Mouse (Mus musculus): Measurements from ENCODE around the gene Ccdc97. TPM values are rescaled to one million over a fixed set of nuclear protein-coding genes. Genes with fewer than 3 reads are reported as not detected.
A peak's percentile ranks its signal among the peaks of the same experiment; 100 is the strongest.

The Ccdc97 gene
- polyA plus RNA-seq, 1 experiment from 2014 or later: 16.9 TPM

DNA sequence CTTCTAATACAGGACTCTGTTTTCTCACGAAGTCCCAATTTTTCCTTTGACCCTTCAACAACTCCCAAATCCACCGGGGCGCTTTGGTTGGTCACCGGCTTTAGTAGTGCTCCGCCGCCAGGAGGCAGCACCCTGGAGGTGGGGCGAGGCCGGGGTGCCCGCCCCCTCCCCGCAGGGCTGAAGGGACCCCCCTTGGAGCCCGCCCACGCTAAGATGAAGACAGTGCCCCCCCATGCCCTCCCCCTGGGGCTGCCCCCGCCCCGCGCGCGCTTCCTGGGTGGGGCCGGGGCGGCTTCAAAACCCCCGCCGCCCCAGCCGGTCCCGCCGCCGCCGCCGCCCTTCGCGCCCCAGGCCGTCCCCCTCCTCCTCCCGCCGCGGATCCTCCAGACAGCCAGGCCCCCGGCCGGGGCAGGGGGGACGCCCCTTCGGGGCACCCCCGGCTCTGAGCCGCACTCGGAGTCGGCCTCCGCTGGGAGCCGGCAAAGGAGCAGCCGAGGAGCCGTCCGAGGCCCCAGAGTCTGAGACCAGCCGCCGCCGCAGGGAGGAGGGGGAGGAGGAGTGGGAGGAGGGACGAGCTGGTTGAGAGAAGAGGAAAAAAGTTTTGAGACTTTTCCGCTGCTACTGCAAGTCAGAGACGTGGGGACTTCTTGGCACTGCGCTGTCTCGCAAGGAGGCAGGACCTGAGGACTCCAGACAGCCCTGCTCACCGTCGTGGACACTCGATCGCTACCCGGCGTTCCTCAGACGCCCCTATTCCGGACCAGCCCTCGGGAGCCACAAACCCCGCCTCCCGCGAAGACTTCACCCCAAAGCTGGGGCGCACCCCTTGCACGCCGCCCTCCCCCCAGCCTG is 32.0 kb downstream of the Ccdc97 start, which contains the start of gene Tgfb1:
Tgfb1 (plus strand) TSS at position 323 of the 852 bp plus-strand sequence.
- Histone ChIP-seq H3K4me2 (peak within 1 kb of the TSS; percentile 97), H3K4me1 (peaks cover 34% of the 10 kb centered on the region), H3K4me3 (replicated peaks) (peak within 1 kb of the TSS; percentile 73), H3K27me3 (replicated peaks) (peaks cover 6% of the 10 kb centered on the region; the same call in 1 of the 2 replicates), H3K36me3 (no peaks in the 10 kb centered on the region), H3K27ac (peak within 1 kb of the TSS; percentile 84), H3K9me3 (no peaks in the 10 kb centered on the region), H3K9ac (peak within 1 kb of the TSS; percentile 71)
- peak; percentile 16; the same call in 1 of the 2 replicates for ATAC-seq (ENCODE audit: insufficient read depth, low FRiP score, low read depth)
- under 1% methylated on average over 65 of the region's 69 CpGs for WGBS

DNA sequence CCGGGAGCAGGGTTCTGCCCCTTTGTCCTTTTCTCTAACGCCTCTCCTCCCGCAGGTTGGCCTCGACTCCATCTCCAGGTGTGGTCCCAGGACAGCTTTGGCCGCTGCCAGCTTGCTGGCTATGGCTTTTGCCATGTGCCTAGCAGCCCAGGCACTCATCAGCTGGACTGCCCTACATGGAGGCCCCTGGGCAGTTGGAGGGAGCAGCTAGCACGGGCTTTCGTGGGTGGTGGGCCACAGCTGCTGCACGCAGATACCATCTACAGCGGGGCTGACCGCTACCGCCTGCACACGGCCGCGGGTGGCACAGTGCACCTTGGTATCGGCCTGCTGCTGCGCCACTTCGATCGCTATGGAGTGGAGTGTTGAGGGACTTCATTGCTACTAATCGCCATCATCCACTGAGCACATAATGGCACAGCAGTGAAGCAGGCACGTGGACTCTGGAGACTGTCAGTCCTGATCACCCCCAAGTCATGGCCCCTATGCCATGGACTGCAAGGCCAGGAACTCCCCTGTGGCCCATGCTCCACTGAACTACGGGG is 32.9 kb downstream of the Ccdc97 start:
- Histone ChIP-seq H3K9me3 (no peaks in the 10 kb centered on the region), H3K27ac (no peak overlapping the region), H3K9ac (no peak overlapping the region), H3K4me1 (peaks cover 34% of the 10 kb centered on the region), H3K4me3 (replicated peaks) (peak overlapping the region; percentile 73), H3K36me3 (no peaks in the 10 kb centered on the region), H3K27me3 (replicated peaks) (peaks cover 6% of the 10 kb centered on the region; the same call in 1 of the 2 replicates), H3K4me2 (peak overlapping the region; percentile 97)
- 68% methylated on average over 21 of the region's 21 CpGs for WGBS
- no peak for ATAC-seq (ENCODE audit: insufficient read depth, low FRiP score, low read depth)

DNA sequence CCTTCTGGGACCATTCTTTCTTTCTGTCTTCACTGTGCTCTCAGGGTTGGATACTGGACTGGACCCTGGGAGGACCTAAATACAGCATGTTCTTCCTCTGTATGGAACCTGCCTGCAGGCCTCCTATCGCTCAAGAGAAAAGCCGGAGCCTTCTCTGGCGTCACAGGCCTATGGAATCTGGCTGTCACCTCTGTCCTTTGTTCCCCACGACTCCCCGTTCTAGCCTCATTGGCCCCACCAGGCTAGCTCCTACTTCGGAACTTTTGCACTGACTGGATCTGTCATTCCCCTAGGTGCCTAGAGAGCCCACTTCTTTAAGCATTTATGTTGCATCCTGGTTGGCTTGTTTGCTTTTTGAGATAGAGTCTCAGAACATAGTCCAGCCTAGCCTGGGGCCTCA is 34.2 kb downstream of the Ccdc97 start:
- Histone ChIP-seq H3K27ac (no peak overlapping the region), H3K9me3 (no peaks in the 10 kb centered on the region), H3K4me3 (replicated peaks) (no peak overlapping the region), H3K27me3 (replicated peaks) (peaks cover 6% of the 10 kb centered on the region; the same call in 1 of the 2 replicates), H3K36me3 (no peaks in the 10 kb centered on the region), H3K4me1 (peaks cover 33% of the 10 kb centered on the region), H3K4me2 (no peak overlapping the region), H3K9ac (no peak overlapping the region)
- 81% methylated on average over 6 of the region's 6 CpGs for WGBS
- no peak for ATAC-seq (ENCODE audit: insufficient read depth, low FRiP score, low read depth)

DNA sequence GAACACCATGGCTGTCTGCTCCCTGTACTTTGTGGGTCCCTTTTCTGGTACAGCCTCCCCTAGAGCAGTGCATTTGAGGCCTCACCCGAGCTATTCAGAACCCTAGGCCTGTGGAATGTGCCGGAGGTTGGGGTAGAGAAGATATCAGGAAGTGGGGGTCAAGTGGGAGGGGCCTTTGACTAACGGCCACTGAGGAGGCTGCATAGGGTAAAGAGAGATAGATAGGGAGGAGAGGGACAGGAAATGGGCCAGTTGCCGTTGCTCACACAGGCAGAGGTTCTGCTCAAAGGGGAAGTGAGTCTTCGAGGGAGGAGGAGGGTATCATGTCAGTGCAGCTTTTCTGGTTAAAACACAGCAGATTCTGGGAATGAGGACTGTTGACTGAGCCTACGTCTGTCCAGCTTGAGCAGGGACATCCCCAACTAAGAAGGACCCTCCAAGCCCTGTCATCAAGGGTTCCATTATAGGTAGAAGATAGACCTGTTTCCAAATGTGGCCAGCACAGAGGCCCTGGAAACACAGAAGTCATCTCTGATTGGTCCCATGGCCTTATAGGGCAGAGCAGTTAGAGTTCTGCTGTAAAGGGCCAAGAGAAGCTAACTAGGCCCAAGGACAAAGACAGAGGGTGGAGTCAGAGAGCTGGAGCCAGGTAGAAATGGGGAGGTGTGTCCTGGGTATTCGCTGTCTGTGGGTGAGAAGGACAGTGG is 35.3 kb downstream of the Ccdc97 start:
- Histone ChIP-seq H3K27ac (0 out of 2 replicates have a peak overlapping the region, but pooled peaks have one; percentile 12), H3K4me2 (0 out of 2 replicates have a peak overlapping the region, but pooled peaks have one; percentile 9), H3K9ac (no peak overlapping the region), H3K9me3 (no peaks in the 10 kb centered on the region), H3K4me3 (replicated peaks) (no peak overlapping the region), H3K4me1 (peaks cover 24% of the 10 kb centered on the region), H3K27me3 (replicated peaks) (peaks cover 6% of the 10 kb centered on the region; the same call in 1 of the 2 replicates), H3K36me3 (no peaks in the 10 kb centered on the region)
- ATAC-seq (ENCODE audit: insufficient read depth, low FRiP score, low read depth): no peak
- WGBS: 55% methylated on average over 7 of the region's 7 CpGs

DNA sequence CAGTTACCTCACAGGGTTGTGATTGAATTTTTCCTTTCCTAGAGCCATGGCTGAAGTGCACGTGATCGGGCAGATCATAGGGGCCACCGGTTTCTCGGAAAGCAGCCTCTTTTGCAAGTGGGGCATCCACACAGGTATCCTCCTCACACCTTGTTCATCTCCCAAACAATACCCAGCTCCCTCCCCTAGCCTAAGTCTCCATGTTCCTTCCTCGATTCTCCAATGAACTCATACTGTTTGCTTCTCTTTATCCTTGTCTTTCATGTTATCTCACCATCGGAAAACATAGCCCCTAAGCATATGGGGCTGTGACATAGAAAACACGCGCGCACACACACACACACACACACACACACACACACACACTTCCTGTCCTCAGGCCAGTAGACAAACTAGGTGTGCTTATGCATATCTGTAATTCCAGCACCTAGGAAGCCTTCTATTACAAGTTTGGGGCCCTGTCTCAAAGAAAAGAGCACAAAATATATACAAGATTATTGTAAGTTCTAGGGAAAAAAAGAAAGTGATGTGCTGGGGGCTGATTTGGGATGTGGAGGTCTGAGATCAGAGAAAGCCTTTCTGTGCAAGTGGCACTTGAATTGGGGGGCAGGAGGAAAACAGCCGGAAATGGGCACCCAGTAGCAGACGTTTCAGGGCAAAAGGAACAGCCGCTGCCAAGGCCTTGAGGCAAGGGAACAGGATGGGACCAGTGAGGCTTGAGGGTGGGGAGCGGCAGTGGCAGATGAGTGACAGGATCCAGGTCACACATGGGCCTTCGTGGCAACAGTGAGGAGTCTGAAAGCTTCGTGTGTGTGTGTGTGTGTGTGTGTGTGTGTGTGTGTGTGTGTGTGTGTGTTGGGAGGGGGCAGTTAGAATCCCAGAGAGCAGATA is 37.3 kb downstream of the Ccdc97 start:
- Histone ChIP-seq H3K27ac (no peak overlapping the region), H3K9ac (no peak overlapping the region), H3K4me3 (replicated peaks) (peak overlapping the region; percentile 68), H3K36me3 (no peaks in the 10 kb centered on the region), H3K9me3 (no peaks in the 10 kb centered on the region), H3K4me1 (peaks cover 11% of the 10 kb centered on the region), H3K4me2 (peak overlapping the region; percentile 70), H3K27me3 (replicated peaks) (no peaks in the 10 kb centered on the region)
- ATAC-seq (ENCODE audit: insufficient read depth, low FRiP score, low read depth): no peak
- 53% methylated on average over 15 of the region's 15 CpGs for WGBS

DNA sequence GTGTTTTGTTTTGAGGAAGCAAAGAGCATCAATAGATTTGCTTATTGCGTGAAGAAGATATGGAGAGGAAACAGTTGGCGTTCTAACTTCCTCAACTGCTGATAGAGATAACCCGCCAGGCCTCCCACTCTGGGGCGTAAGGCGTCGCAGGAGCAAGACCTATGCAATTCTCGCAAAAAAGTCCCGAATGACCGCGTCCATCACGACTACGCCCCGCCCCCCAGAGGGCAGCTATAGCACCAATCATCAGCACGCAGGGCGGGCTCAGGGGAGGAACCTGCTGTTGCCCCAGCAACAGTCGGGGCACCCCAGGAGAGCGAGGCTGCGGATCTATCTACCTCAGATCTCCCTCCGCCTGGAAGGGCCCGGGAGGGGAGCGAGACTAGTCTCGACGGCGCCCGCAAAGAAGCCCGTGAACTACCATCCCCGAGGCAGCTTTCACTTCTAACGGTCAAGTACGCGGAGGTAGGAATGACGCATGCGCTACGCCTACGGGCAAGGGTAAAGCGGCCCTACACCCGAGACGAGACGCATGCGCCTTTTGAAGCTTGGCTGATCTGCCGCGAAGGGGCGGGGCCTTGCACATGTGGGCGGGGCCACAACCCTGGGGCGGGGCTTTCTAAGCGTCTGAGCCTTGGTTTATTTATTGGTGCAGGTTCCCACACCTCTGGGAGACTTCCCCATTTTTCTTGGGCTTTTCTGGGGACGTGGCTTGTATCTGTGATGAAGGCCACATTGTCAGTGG is 38.2 kb downstream of the Ccdc97 start, which contains the start of gene B9d2:
B9d2 (plus strand) TSS at position 267 of the 745 bp plus-strand sequence.
- H3K4me1 ChIP-seq: peaks cover 6% of the 10 kb centered on the region
- peak; percentile 96 for ATAC-seq (ENCODE audit: insufficient read depth, low FRiP score, low read depth)

DNA sequence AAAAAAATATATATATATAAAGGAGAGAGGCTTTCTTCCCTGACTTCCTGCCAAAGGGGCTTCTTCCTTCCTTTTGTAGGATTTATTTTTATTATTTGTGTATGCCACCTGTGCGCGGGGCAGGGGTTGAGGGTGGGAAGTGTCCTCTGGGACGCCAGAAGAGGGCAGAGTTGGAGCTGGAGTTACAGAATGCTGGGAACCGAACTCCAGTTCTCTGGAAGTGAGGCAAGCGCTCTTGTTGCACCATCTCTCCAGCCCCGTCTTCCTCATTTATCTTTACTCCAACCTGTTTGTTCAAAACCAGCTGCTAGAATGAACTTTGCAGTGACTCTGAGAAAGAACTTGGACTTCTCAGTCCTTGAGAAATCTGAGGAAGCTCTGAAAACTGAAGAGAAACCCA is 38.9 kb downstream of the Ccdc97 start:
- no peak for ATAC-seq (ENCODE audit: insufficient read depth, low FRiP score, low read depth)
- Histone ChIP-seq H3K4me1 (peaks cover 12% of the 10 kb centered on the region), H3K36me3 (no peaks in the 10 kb centered on the region), H3K9ac (no peak overlapping the region), H3K4me2 (peak overlapping the region; percentile 70), H3K9me3 (no peaks in the 10 kb centered on the region), H3K27ac (peak overlapping the region; percentile 94), H3K27me3 (replicated peaks) (peaks cover 6% of the 10 kb centered on the region), H3K4me3 (replicated peaks) (peak overlapping the region; percentile 68)
- WGBS: 3% methylated on average over 6 of the region's 6 CpGs

More for the DNA sequence above, 38.2 kb downstream of the Ccdc97 start, which contains the start of gene B9d2:
- Histone ChIP-seq H3K4me3 (replicated peaks) (peak within 1 kb of the TSS; percentile 68), H3K27ac (peak within 1 kb of the TSS; percentile 94), H3K4me2 (peak within 1 kb of the TSS; percentile 70), H3K9ac (no peak within 1 kb of the TSS), H3K36me3 (no peaks in the 10 kb centered on the region), H3K9me3 (no peaks in the 10 kb centered on the region), H3K27me3 (replicated peaks) (no peaks in the 10 kb centered on the region)
- WGBS: under 1% methylated on average over 46 of the region's 46 CpGs

DNA sequence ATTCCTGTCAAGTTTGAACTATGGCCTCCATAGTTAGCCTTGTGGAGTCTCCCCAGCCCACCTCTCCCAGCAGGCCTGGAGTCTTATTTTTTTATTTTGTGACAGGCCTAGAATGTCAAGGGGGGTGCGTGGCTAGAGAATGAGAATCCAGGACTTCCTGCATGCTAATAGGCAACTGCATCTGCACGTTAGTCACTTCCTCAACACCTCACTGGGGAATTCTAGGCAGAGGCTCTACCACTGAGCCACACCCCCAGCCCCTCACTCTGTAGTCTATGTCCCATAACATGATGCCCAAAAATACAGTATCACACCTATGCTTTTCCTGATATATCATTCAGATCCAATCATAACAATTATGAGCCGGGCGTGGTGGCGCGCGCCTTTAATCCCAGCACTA is 41.9 kb downstream of the Ccdc97 start:
- H3K27me3 ChIP-seq (replicated peaks): peaks cover 23% of the 10 kb centered on the region
- no peak overlapping the region for H3K27ac ChIP-seq
- H3K4me3 ChIP-seq (replicated peaks): no peak overlapping the region
- H3K4me2 ChIP-seq: no peak overlapping the region
- H3K4me1 ChIP-seq: peaks cover 18% of the 10 kb centered on the region
- no peaks in the 10 kb centered on the region for H3K9me3 ChIP-seq
- ATAC-seq (ENCODE audit: insufficient read depth, low FRiP score, low read depth): no peak
- no peak overlapping the region for H3K9ac ChIP-seq
- 89% methylated on average over 7 of the region's 7 CpGs for WGBS
- no peaks in the 10 kb centered on the region for H3K36me3 ChIP-seq

DNA sequence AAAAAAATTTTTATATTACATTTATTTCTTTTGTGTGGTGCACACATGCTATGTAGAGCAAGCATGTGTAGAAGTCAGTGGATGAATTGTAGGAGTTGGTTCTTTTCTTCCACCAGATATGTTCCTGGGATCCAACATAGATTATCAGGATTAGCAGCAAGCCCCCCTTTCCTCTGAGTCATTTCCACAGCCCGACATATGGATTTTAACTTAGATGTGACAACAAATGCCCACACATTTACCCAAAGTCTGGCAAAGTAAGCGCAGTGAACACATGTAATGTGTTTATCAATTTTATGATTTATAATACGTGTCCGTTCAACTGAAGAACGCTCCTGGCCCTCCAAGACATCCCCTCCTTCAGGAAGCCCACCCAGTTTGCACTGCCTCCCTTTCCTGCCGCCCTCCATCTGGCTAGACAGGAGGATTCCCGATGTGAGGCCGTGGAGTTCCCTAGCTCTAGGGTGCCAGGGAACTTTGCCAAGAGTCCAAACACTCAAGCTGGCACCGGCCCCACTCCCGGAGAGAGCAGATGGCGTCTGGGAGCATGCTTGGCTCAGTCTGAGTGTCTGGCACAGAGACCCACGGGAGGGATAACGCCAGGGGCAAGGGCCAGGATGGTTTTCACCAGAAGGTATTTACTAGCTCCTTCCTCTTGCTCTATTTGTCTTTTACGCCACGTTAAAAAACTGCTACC is 42.7 kb downstream of the Ccdc97 start:
- Histone ChIP-seq H3K4me2 (no peak overlapping the region), H3K9ac (no peak overlapping the region), H3K4me1 (peaks cover 18% of the 10 kb centered on the region), H3K9me3 (no peaks in the 10 kb centered on the region), H3K27ac (no peak overlapping the region), H3K4me3 (replicated peaks) (no peak overlapping the region), H3K36me3 (no peaks in the 10 kb centered on the region), H3K27me3 (replicated peaks) (peaks cover 23% of the 10 kb centered on the region)
- ATAC-seq (ENCODE audit: insufficient read depth, low FRiP score, low read depth): no peak
- WGBS: 51% methylated on average over 15 of the region's 15 CpGs

DNA sequence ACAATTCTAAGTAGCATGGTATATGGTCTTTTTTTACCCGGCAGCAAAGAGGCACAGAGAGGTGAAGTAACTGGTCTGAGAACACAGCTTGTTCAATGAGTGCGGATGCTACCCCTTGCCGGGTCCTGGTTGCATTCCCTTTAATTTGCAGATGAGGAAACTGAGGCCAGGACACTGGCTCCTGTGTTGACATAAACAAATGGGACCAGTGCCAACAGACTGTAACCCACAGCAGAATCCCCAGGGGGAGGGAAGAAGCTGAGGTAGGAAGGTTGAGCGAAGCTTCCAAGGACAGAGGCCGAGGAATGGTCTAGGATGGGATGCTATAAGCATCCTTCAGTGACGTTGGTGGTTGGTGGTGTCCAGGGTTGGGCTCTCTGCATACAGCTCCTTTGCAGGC is 43.5 kb downstream of the Ccdc97 start:
- no peak for ATAC-seq (ENCODE audit: insufficient read depth, low FRiP score, low read depth)
- peak overlapping the region; percentile 73; the same call in 1 of the 2 replicates for H3K4me2 ChIP-seq
- 46% methylated on average over 6 of the region's 6 CpGs for WGBS
- peaks cover 17% of the 10 kb centered on the region for H3K4me1 ChIP-seq
- H3K36me3 ChIP-seq: no peaks in the 10 kb centered on the region
- no peak overlapping the region for H3K4me3 ChIP-seq (replicated peaks)
- no peak overlapping the region for H3K9ac ChIP-seq
- no peak overlapping the region for H3K27ac ChIP-seq
- H3K27me3 ChIP-seq (replicated peaks): peaks cover 23% of the 10 kb centered on the region
- H3K9me3 ChIP-seq: no peaks in the 10 kb centered on the region
